Mouse (Mus musculus) lung, adult 2 months (tissue): ENCODE measurements at regions not wholly inside any gene's neighbourhood (a gene's known extent, or its start where the extent isn't known, plus 50 kb on each side); places are given as distances from the start of the nearest gene placed in this dataset.

Experiments used
- CTCF ChIP-seq: fragments of 200-500 bp; IDR thresholded peaks from 2 replicates; pipeline ENCODE4 v1.5.1; 2011; ENCODE audit warnings: mild to moderate bottlenecking, low read length, control low read depth; ENCODE audit not compliant: insufficient read depth
- POLR2A ChIP-seq: fragments of 200-500 bp; IDR thresholded peaks from 2 replicates; pipeline ENCODE4 v1.6.1; 2011; ENCODE audit warnings: low read depth, mild to moderate bottlenecking, control low read depth, low read length, borderline replicate concordance; ENCODE audit errors: extremely low read depth

DNA sequence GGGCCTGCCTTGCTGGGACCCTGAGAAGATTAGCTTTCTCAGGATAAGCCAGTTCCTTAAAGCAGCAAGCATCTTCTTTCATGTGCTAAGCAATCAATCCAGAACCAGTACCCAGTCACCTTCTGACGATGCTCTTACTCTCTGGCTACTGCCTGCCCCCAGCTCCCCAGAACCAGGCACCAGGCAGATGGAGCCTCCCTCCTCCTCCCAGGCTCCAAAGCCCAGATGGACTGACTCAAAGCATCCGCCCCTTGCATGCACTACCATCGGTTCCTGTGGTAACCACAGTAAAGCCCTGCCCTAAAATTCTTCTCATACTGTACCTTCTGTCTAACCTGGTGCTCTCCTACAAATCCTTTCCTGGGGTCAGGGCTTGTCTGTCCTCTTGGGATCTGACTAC is 227.8 kb downstream of the Mex3b start:
- TF ChIP-seq POLR2A (no peak), CTCF (no peak)
